Mouse (Mus musculus) MEL (cell line): ENCODE measurements at regions not wholly inside any gene's neighbourhood (a gene's known extent, or its start where the extent isn't known, plus 50 kb on each side); places are given as distances from the start of the nearest gene placed in this dataset.

Experiments
- DNase-seq: peaks from one replicate; pipeline ENCODE4 v3.0.0; 2011; ENCODE audit warnings: low read depth, low spot score
- H3K27ac ChIP-seq: 2 replicates; pipeline ENCODE4 v1.5.1; 2012; ENCODE audit warnings: low read depth, mild to moderate bottlenecking, control low read depth, low read length, moderate library complexity; ENCODE audit not compliant: control insufficient read depth
- H3K27me3 ChIP-seq, 2 experiments: fragments of 150-350 bp in 1 of 2; sonication (generic) in 1 of 2; 2 replicates each; pipeline ENCODE4 v1.6.1; 2012; ENCODE audit warnings: low read length in 2 of 2, mild to moderate bottlenecking in 2 of 2, improper control_type of control experiment in 1 of 2, moderate library complexity in 1 of 2; ENCODE audit not compliant: insufficient read depth in 2 of 2, control insufficient read depth in 1 of 2
- H3K36me3 ChIP-seq, 2 experiments: 2 replicates each; pipeline ENCODE4 v1.6.1; 2012 to 2014; ENCODE audit warnings: low read length in 2 of 2, improper control_type of control experiment in 1 of 2, inconsistent platforms in 1 of 2, mild to moderate bottlenecking in 1 of 2; ENCODE audit not compliant: insufficient read depth in 2 of 2, control insufficient read depth in 1 of 2
- H3K4me1 ChIP-seq, 2 experiments: fragments of 150-350 bp in 1 of 2; sonication (generic) in 1 of 2; 2 replicates each; pipeline ENCODE4 v1.6.1; 2012; ENCODE audit warnings: low read length in 2 of 2, improper control_type of control experiment in 1 of 2, mild to moderate bottlenecking in 1 of 2; ENCODE audit not compliant: insufficient read depth in 2 of 2, control insufficient read depth in 1 of 2
- H3K4me3 ChIP-seq, 2 experiments: fragments of 150-350 bp in 1 of 2; sonication (generic) in 1 of 2; 2 replicates each; pipeline ENCODE4 v1.5.1; 2012; ENCODE audit warnings: low read depth in 2 of 2, low read length in 2 of 2, mild to moderate bottlenecking in 2 of 2, moderate library complexity in 2 of 2, control low read depth in 1 of 2, improper control_type of control experiment in 1 of 2; ENCODE audit not compliant: control insufficient read depth in 1 of 2, insufficient read depth in 1 of 2
- H3K79me2 ChIP-seq: 2 replicates; pipeline ENCODE4 v1.6.1; 2012; ENCODE audit warnings: mild to moderate bottlenecking, low read length, moderate library complexity; ENCODE audit not compliant: control insufficient read depth, poor library complexity, insufficient read depth
- H3K9ac ChIP-seq: 2 replicates; pipeline ENCODE4 v1.6.1; 2012; ENCODE audit warnings: low read depth, mild to moderate bottlenecking, control low read depth, low read length, moderate library complexity; ENCODE audit not compliant: control insufficient read depth, poor library complexity, severe bottlenecking
- H3K9me3 ChIP-seq: fragments of 150-350 bp; sonication (generic); replicated peaks from 2 replicates; pipeline ENCODE4 v1.6.1; 2012; ENCODE audit warnings: mild to moderate bottlenecking, low read length, improper control_type of control experiment, moderate library complexity; ENCODE audit not compliant: insufficient read depth
- BHLHE40 ChIP-seq: IDR thresholded peaks from 2 replicates; pipeline ENCODE4 v1.6.1; 2012; ENCODE audit warnings: low read depth, mild to moderate bottlenecking, inconsistent platforms, low read length, improper control_type of control experiment, borderline replicate concordance
- EP300 ChIP-seq, 2 experiments: IDR thresholded peaks; 2 replicates each; pipeline ENCODE4 v1.6.1; 2011; ENCODE audit warnings: improper control_type of control experiment in 2 of 2, low read length in 2 of 2, low read depth in 1 of 2, mild to moderate bottlenecking in 1 of 2
- ETS1 ChIP-seq: IDR thresholded peaks from 2 replicates; pipeline ENCODE4 v1.6.1; 2012; ENCODE audit warnings: low read depth, mild to moderate bottlenecking, inconsistent platforms, low read length, improper control_type of control experiment, moderate library complexity
- GATA1 ChIP-seq: IDR thresholded peaks from 2 replicates; pipeline ENCODE4 v1.6.1; 2011; ENCODE audit warnings: low read depth, low read length, improper control_type of control experiment
- HCFC1 ChIP-seq: IDR thresholded peaks from 2 replicates; pipeline ENCODE4 v1.6.1; 2012; ENCODE audit warnings: low read depth, mild to moderate bottlenecking, inconsistent platforms, low read length, improper control_type of control experiment, moderate library complexity
- JUND ChIP-seq: IDR thresholded peaks from 2 replicates; pipeline ENCODE4 v1.6.1; 2011; ENCODE audit warnings: low read depth, mild to moderate bottlenecking, improper control_type of control experiment, low read length
- KAT2A ChIP-seq: conservative IDR thresholded peaks from 2 replicates; pipeline ENCODE4 v1.6.1; 2012; ENCODE audit warnings: low read depth, low read length, improper control_type of control experiment, inconsistent platforms
- MAZ ChIP-seq: IDR thresholded peaks from 2 replicates; pipeline ENCODE4 v1.6.1; 2012; ENCODE audit warnings: low read depth, mild to moderate bottlenecking, inconsistent platforms, low read length, improper control_type of control experiment
- MYC ChIP-seq: IDR thresholded peaks from 2 replicates; pipeline ENCODE4 v1.6.1; 2011; ENCODE audit warnings: low read depth, mild to moderate bottlenecking, low read length, improper control_type of control experiment, moderate library complexity
- NRF1 ChIP-seq: IDR thresholded peaks from 2 replicates; pipeline ENCODE4 v1.6.1; 2014; ENCODE audit warnings: low read depth, mild to moderate bottlenecking, inconsistent platforms, low read length, improper control_type of control experiment, moderate library complexity; ENCODE audit not compliant: poor library complexity, insufficient read depth, severe bottlenecking
- POLR2AphosphoS5 ChIP-seq: IDR thresholded peaks from 2 replicates; pipeline ENCODE4 v1.6.1; 2012; ENCODE audit warnings: low read depth, borderline replicate concordance, mild to moderate bottlenecking, inconsistent platforms, low read length, moderate library complexity, mixed read lengths
- RAD21 ChIP-seq: IDR thresholded peaks from 2 replicates; pipeline ENCODE4 v1.6.1; 2011; ENCODE audit warnings: mild to moderate bottlenecking, low read depth, low read length, improper control_type of control experiment
- RCOR1 ChIP-seq: IDR thresholded peaks from 2 replicates; pipeline ENCODE4 v1.6.1; 2012; ENCODE audit warnings: low read depth, mild to moderate bottlenecking, inconsistent platforms, low read length, improper control_type of control experiment
- SMC3 ChIP-seq: IDR thresholded peaks from 2 replicates; pipeline ENCODE4 v1.6.1; 2011; ENCODE audit warnings: low read depth, low read length, improper control_type of control experiment
- TAL1 ChIP-seq: IDR thresholded peaks from 2 replicates; pipeline ENCODE4 v1.6.1; 2012; ENCODE audit warnings: mild to moderate bottlenecking, inconsistent platforms, low read length, moderate library complexity, mixed read lengths
- TCF12 ChIP-seq: IDR thresholded peaks from 2 replicates; pipeline ENCODE4 v1.6.1; 2014; ENCODE audit warnings: low read depth, mild to moderate bottlenecking, inconsistent platforms, low read length, improper control_type of control experiment, moderate library complexity
- UBTF ChIP-seq: IDR thresholded peaks from 2 replicates; pipeline ENCODE4 v1.6.1; 2012; ENCODE audit warnings: low read depth, mild to moderate bottlenecking, inconsistent platforms, low read length, improper control_type of control experiment, moderate library complexity, borderline replicate concordance; ENCODE audit not compliant: insufficient read depth
- ZKSCAN1 ChIP-seq: IDR thresholded peaks from 2 replicates; pipeline ENCODE4 v1.6.1; 2012; ENCODE audit warnings: low read depth, mild to moderate bottlenecking, inconsistent platforms, low read length, improper control_type of control experiment, moderate library complexity
- ZMIZ1 ChIP-seq: IDR thresholded peaks from 2 replicates; pipeline ENCODE4 v1.6.1; 2012; ENCODE audit warnings: low read depth, mild to moderate bottlenecking, inconsistent platforms, low read length, improper control_type of control experiment, moderate library complexity

GRCm38 (mm10) chr14:39853001-39853400 lies 380.1 kb upstream of the Nrg3 start:
- Histone ChIP-seq H3K4me3 (no peak overlapping the region), H3K27me3 (no peaks in the 10 kb centered on the region), H3K4me1 (peaks cover 3% of the 10 kb centered on the region in 2 experiments; a peak in 2 of 4 replicates), H3K36me3 (no peaks in the 10 kb centered on the region; a peak in 1 of 4 replicates), H3K27ac (no peak overlapping the region), H3K79me2 (no peaks in the 10 kb centered on the region), H3K9me3 (no peaks in the 10 kb centered on the region), H3K9ac (no peak overlapping the region)
- peak; percentile 10 for DNase-seq
- TF ChIP-seq TCF12 (no peak), JUND (no peak), ZMIZ1 (no peak), MAZ (no peak), BHLHE40 (no peak), GATA1 (no peak), MYC (no peak)

GRCm38 (mm10) chr14:39852526-39852925 lies 379.6 kb upstream of the Nrg3 start:
- Histone ChIP-seq H3K4me1 (peaks cover 3% of the 10 kb centered on the region in 2 experiments; a peak in 2 of 4 replicates), H3K9ac (no peak overlapping the region), H3K36me3 (no peaks in the 10 kb centered on the region; a peak in 1 of 4 replicates), H3K27ac (no peak overlapping the region), H3K27me3 (no peaks in the 10 kb centered on the region), H3K79me2 (no peaks in the 10 kb centered on the region), H3K4me3 (no peak overlapping the region), H3K9me3 (no peaks in the 10 kb centered on the region)
- DNase-seq: peak; percentile 20
- TF ChIP-seq EP300 (IDR thresholded peaks at IDR 0.05; ENCODE audit: low read depth in 1 of 2, low read length in 2 of 2): peak in 1 of 2 experiments; percentile 72; a peak in 2 of 4 replicates
- no peak for TF ChIP-seq SMC3
- no peak for TF ChIP-seq KAT2A
- TF ChIP-seq HCFC1: no peak
- no peak for TF ChIP-seq UBTF
- no peak for TF ChIP-seq MYC
- TF ChIP-seq RAD21: no peak
- peak; percentile 80; the same call in 1 of the 2 replicates for TF ChIP-seq TCF12
- TF ChIP-seq ETS1: 0 out of 2 replicates have a peak, but pooled peaks have one; percentile 25
- TF ChIP-seq NRF1: no peak
- TF ChIP-seq BHLHE40: no peak
- TF ChIP-seq ZKSCAN1: no peak
- no peak for TF ChIP-seq POLR2AphosphoS5
- 0 out of 2 replicates have a peak, but pooled peaks have one; percentile 32 for TF ChIP-seq RCOR1
- peak; percentile 46; the same call in 1 of the 2 replicates for TF ChIP-seq GATA1
- TF ChIP-seq ZMIZ1: no peak
- no peak for TF ChIP-seq TAL1
